Mouse (Mus musculus) ZHBTc4 (cell line): ENCODE data around the gene Bcl9.

Source experiments
- DNase-seq: peaks from one replicate; pipeline ENCODE4 v3.0.0-alpha.2; 2011; ENCODE audit warnings: low read depth, low spot score

The Bcl9 gene

DNA sequence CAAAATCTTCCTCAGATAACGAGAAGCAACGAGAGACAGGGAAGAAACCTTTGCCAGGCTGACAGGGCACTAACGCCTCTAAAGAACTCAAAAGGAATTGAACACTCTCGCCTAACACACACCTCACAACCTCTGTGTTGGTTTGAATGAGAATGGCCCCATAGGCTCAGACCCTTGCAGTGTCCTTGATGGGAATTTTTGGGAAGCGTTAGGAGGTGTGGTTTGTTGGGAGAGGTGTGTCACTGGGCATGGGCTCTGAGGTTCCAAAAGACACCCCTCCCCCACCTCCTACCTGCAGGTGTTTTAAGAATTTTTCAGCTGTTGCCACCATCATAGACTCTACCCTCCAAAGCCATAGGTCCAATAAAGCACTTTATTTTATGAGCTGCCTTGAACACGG lies 118.8 kb downstream of the Bcl9 start:
- DNase-seq, result peak; percentile 58

DNA sequence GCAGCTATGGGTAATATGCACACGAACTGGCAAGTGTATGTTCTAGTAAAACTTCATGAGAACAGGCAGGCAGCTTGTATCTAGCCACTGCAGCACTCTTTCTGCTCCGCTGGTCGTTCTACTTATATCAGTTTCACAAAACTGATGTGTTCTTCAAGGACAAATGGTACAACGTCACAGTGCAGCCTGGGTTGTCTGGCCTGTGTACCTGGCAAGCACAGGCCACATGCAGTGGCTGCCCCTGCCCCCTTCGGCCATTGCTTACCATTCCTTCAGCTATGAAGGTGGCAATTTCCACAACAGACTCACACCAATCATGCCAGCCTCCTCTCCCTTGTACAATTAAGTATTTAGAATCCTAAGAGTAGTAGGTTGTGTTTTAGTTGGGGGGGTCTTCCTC lies 125.1 kb downstream of the Bcl9 start:
- DNase-seq, result no peak

DNA sequence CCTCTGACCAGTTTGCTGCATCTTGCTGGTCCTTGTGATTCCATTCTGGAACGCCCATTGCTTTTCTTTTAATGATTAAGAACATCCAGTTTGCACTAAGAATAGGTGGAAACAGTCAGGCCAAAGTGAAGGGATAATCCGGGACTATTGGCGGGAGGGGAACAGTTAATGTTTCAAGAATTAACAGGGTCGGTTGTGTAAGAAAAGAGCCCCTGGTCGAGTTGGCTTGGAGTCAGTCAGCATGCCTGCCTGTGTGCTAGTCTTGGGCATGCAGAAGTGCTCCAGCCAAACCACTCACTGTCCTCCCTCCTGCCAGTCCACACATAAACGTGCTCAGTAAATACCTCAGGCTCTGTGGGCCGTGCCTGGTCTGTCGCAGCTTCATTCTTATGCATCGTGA lies 125.5 kb downstream of the Bcl9 start:
- DNase-seq, result no peak

DNA sequence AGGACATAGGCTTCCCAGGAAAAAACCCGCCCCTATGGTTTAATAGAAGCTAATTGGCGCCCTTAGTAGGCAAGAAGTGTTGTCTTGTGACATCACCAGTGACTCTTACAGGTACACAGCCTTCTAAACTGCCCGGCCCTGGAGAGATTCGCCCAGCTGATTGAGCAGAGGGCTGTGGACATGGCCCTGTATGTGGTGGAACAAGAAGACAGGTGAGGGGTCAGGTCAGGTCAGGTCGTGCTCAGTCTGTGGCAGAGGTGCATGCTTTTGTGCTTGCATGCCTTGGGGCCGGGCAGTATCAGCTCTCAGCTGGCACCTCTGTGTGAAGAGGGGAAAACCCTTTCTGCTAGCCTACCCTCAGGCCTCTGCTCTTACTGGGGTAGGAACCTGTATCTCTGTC lies 126.2 kb downstream of the Bcl9 start:
- no peak for DNase-seq

DNA sequence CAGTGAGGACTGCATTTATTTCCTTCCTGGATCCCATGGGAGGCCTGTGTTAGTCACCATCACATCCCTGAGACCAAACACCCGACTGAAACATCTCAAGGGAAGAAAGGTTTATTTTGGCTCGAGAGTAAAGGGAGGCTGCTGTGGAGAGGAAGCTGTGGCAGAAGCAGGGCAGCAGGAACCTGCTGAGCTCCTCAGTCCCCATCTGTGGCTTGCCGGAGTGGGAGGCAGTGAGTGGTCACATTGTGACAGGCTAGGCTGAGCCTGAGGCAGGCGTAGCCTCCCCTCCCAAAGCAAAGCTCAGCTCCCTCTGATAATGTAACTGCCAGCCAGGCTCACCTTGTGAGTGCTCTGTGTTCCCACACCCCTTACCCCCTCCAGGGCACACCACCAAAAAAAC lies 130.6 kb downstream of the Bcl9 start:
- no peak for DNase-seq

DNA sequence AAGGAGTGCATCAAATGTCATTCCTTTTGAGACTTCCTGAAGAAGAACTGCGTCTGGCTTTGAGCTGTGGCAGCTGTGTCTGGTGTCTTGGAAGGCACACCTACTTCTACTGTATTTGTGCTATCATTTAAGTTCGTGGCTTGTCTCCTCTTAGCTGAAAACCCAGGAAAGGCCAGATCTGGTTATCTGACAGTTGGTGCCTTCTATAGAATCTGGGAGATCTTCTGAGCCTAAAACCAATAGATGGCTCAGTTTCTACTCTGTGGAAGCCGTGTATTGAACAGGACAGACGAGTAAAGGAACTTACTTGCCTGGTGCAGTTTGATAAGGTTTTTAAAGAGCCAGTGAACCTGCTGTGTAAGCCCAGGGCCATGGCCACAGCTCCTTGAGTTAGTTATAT lies 133.2 kb downstream of the Bcl9 start:
- no peak for DNase-seq

DNA sequence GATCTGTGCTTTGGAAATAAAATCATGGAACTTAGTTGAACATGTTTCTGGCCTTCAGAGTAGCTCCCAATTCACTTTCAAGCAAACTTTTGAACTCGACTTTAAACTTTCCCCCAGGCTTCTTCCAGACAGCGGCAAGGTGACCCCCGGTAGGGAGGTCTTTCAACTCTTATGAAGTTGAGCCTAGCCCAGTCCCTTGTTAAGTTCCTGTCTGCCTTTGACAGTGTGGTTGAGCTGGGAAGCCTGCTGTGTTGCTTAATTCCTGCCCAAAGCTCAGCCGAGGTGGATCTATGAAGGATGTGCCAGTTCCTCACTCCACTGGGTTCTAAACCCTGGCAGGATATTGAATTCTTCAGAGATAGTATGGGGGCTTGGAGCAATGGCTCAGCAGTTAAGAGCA lies 135.9 kb downstream of the Bcl9 start:
- peak; percentile 53 for DNase-seq

DNA sequence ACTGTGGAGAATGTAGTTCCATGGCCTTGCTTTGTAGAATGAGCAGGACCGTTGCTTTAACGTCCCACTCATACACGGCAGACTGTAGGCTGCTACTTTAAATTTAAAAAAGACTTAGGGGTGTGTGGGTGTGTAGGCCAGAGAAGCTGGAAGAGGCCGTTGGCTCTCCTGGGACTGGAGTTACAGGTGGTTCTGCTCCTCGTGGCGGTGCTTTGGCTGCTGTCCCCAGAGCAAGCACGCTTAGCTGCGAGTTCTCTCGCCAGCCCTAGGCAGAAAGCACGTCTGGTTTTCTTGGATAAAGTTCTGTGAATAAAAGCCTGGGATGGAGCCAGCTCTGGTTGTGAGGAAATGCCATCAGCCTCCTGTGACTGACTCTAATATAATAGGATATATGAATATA lies 136.8 kb downstream of the Bcl9 start:
- peak; percentile 43 for DNase-seq

DNA sequence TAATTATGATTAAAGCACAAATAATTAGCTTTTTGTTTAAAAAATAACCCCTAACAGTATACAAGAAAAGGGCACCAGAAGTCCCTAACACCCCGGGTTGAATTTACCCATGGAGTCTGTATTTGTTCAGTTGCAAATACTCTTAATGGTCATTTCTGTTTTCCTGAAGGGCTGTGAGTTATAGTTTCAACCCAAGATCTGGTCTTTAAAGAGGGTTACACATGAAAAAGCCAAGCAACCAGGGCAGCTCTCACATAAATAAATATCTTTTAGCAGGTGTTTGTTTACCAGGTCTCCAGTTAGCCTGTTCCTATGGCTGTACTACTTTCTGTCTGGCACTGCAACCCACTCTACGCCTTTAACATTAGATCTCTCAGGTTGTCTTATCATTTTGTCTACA lies 137.7 kb downstream of the Bcl9 start:
- DNase-seq, result no peak

DNA sequence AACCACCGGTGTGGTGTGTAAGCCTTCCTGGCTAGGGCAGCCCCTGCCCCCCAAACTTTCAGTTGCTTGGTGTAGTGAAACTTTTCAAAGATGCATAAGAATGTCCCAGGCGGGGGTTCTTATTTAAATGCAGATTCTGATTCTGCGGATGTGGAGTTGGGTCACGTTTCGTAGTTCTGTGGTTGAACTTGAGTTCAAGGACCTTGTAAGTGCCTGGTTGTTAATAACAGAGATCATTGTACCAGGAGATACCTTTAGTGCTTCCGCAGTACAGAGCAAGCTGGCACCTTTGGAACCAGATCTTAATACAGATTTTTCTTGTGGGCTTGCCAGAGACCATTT lies 138.2 kb downstream of the Bcl9 start:
- DNase-seq, result peak; percentile 88

DNA sequence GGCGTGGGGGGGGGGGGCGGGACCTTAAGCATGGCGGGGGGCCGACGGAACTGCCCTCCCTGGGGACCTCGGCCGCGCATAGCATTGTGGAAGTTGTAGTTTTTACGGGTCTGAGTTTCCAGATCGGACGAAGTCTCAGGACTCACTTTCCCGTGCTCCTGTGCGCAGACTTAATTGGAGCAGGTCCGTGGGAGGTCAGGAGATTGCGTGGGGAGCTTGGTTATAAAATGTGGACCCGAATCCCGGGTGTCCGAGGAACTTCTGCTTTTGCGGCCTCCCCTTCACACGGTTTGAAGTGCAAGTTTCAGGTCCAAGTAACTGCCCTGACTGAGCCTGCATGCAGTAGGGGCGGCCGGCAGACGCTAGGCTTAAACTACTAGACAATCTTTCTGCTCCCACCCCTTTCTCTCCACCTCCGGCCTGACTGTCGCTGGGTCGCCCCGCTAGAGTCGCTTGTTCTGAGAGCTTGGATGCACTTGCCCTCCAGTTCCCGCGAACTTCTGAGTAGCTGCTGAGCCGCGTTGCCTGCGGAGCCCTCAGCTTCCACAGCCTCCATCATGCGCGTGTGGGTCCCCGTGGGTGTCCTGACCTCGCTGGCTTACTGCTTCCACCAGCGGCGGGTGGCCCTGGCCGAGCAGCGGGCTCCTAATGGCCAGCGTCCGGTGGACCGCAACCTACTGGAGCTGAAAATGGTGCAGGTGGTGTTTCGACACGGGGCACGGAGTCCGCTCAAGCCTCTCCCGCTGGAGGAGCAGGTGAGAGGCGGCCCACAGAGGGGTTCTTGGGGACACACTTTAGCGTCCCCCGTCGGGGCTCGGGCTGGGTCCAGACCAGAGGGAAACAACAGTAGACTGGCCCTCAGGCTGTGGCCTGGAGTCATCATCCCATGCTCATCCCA lies 138.9 kb downstream of the Bcl9 start, which contains the start of gene Acp6:
TSS of gene Acp6 (plus strand) at position 167 of the 898 bp plus-strand sequence.
- DNase-seq, result peak; percentile 95

DNA sequence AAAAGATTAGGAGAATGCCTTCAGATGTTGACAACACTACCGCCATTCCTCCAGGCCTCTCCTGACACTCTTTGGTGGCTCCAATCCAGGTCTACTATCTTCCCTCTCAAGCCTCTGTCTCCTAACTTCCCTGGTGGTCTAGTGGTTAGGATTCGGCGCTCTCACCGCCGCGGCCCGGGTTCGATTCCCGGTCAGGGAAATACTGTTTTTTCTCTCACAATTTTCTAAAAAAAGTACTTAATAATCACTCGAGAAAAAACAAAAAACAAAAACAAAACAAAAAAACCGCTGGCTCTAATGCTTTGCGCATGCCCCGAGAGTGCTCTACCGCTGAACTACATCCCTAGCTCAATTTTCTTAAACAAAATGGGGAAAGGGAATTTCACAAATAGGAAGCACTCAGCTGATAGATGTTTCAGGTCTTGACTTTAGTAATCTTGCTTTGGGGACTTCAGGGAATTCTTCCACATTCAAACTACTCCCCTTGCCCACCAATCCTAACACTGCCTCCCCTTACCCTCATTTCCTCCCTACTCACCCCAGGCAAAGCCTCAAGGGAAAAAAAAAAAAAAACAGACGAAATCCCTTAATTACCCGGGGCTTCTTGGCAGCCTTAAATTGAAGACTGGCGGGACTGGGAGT lies 139.6 kb downstream of the Bcl9 start:
- peak; percentile 81 for DNase-seq

DNA sequence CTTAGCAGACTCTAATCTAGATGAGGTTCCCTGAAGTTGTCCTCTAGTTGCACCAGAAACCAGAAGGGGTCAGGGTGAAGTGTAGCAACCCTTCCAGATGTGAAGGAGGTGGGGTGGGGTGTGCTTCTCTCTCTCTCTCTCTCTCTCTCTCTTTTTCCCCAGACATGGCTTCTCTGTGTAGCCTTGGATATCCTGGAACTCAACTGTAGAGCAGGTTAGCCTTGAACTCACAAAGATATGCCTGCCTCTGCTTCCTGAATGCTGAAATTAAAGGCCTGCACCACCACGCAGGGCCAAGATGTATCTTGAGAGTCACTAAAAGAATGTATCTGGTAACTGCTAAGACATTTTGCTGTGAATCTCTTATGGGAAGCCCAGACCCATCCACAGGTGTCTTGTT lies 140.4 kb downstream of the Bcl9 start:
- no peak for DNase-seq

DNA sequence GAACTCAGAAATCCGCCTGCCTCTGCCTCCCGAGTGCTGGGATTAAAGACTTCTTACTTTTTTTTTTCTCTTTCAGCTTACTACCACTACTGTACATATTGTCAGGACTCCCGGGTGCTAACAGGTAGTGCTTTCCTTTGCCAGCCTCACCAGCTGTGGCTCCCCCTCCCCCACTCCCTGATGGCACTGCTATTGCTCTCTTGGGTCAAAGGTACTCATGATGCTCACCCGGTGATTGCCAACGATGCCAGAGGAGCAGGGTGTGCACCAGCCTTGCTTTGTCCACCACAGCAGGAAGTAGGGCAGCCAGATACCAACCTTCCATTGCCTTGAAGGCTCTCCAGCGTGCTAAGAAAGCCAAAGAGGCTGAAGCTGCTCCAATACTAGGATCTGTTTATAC lies 141.3 kb downstream of the Bcl9 start:
- DNase-seq, result no peak
